Mouse (Mus musculus) heart, adult 2 months (tissue): ENCODE measurements around the gene Hoxa10.

Experiments used
- CTCF ChIP-seq: fragments of 200-600 bp; IDR thresholded peaks from 2 replicates; pipeline ENCODE4 v1.8.1; 2022; ENCODE audit warnings: antibody characterized with exemption, mild to moderate bottlenecking, moderate library complexity
- EP300 ChIP-seq: fragments of 200-500 bp; IDR thresholded peaks from 2 replicates; pipeline ENCODE4 v1.6.1; 2011; ENCODE audit warnings: low read depth, low read length, control low read depth; ENCODE audit not compliant: insufficient read depth
- POLR2A ChIP-seq: fragments of 200-500 bp; IDR thresholded peaks from 2 replicates; pipeline ENCODE4 v1.6.1; 2011; ENCODE audit warnings: mild to moderate bottlenecking, low read depth, low read length, control low read depth; ENCODE audit not compliant: insufficient read depth

- TF ChIP-seq CTCF: no peak
- no peak for TF ChIP-seq EP300
- TF ChIP-seq POLR2A: no peak
These were observed 37.1 kb downstream of the Hoxa10 start for GRCm38 (mm10) chr6:52203371-52204049.
